Mouse (Mus musculus): ENCODE results near the gene Gm8909. TPM values are rescaled to one million over a fixed set of nuclear protein-coding genes. Genes with fewer than 3 reads are reported as not detected.
A peak's percentile ranks its signal among the peaks of the same experiment; 100 is the strongest.
"Not testable (repeated sequence)": the region's sequence is repeated elsewhere in the genome, so short reads cannot be mapped to it uniquely, and the experiment has no call there.

Gene Gm8909
- polyA plus RNA-seq, 2 experiments, result not detected

- no peak for TF ChIP-seq POLR2A (IDR thresholded peaks at IDR 0.05; ENCODE audit: borderline replicate concordance, extremely low read depth, insufficient read depth, insufficient read length)
- Histone ChIP-seq H3K4me1 (ENCODE audit: control insufficient read depth, insufficient read depth, low read length) (no peaks in the 10 kb centered on the region), H3K27ac (replicated peaks; ENCODE audit: low read depth, low read length) (no peak within 1 kb of the TSS), H3K27me3 (ENCODE audit: control insufficient read depth, insufficient read depth, low read length) (0 out of 2 replicates have a peak, but pooled peaks cover 8% of the 10 kb centered on the region), H3K4me3 (replicated peaks; ENCODE audit: low read length) (no peak within 1 kb of the TSS), H3K9ac (ENCODE audit: low read depth, low read length, severe bottlenecking) (no peak within 1 kb of the TSS), H3K9me3 (ENCODE audit: control insufficient read depth, low read length) (no peaks in the 10 kb centered on the region), H3K36me3 (ENCODE audit: control insufficient read depth, insufficient read depth, low read length) (no peaks in the 10 kb centered on the region), H3K4me2 (replicated peaks; ENCODE audit: low read depth, low read length, severe bottlenecking) (no peak within 1 kb of the TSS)
- DNase-seq (ENCODE audit: low spot score) (no peak), ATAC-seq (ENCODE audit: low FRiP score, low read depth) (no peak)
- WGBS, result 68% methylated on average over 2 of the region's 2 CpGs
Measured at GRCm38 (mm10) chr17:36190169-36190507, 21.8 kb upstream of the Gm8909 start, which contains the start of gene H2-T3. Gene H2-T3 (minus strand): TSS chr17:36190287.

GRCm38 (mm10) chr17:36189491-36190168 is 21.3 kb upstream of the Gm8909 start:
- ATAC-seq (ENCODE audit: low FRiP score, low read depth) (no peak), DNase-seq (ENCODE audit: low spot score) (no peak)
- TF ChIP-seq POLR2A (IDR thresholded peaks at IDR 0.05; ENCODE audit: borderline replicate concordance, extremely low read depth, insufficient read depth, insufficient read length), result no peak
- Histone ChIP-seq H3K9me3 (ENCODE audit: control insufficient read depth, low read length) (no peaks in the 10 kb centered on the region), H3K27ac (replicated peaks; ENCODE audit: low read depth, low read length) (no peak overlapping the region), H3K36me3 (ENCODE audit: control insufficient read depth, insufficient read depth, low read length) (no peaks in the 10 kb centered on the region), H3K4me1 (ENCODE audit: control insufficient read depth, insufficient read depth, low read length) (no peaks in the 10 kb centered on the region), H3K4me3 (replicated peaks; ENCODE audit: low read length) (no peak overlapping the region), H3K4me2 (replicated peaks; ENCODE audit: low read depth, low read length, severe bottlenecking) (no peak overlapping the region), H3K9ac (ENCODE audit: low read depth, low read length, severe bottlenecking) (no peak overlapping the region), H3K27me3 (ENCODE audit: control insufficient read depth, insufficient read depth, low read length) (0 out of 2 replicates have a peak, but pooled peaks cover 8% of the 10 kb centered on the region)
- 44% methylated on average over 18 of the region's 18 CpGs for WGBS

- Histone ChIP-seq H3K27me3 (ENCODE audit: control insufficient read depth, insufficient read depth, low read length) (0 out of 2 replicates have a peak, but pooled peaks cover 8% of the 10 kb centered on the region), H3K9ac (ENCODE audit: low read depth, low read length, severe bottlenecking) (no peak overlapping the region), H3K9me3 (ENCODE audit: control insufficient read depth, low read length) (no peaks in the 10 kb centered on the region), H3K4me1 (ENCODE audit: control insufficient read depth, insufficient read depth, low read length) (no peaks in the 10 kb centered on the region), H3K27ac (replicated peaks; ENCODE audit: low read depth, low read length) (no peak overlapping the region), H3K36me3 (ENCODE audit: control insufficient read depth, insufficient read depth, low read length) (no peaks in the 10 kb centered on the region), H3K4me2 (replicated peaks; ENCODE audit: low read depth, low read length, severe bottlenecking) (no peak overlapping the region), H3K4me3 (replicated peaks; ENCODE audit: low read length) (no peak overlapping the region)
- TF ChIP-seq POLR2A (IDR thresholded peaks at IDR 0.05; ENCODE audit: borderline replicate concordance, extremely low read depth, insufficient read depth, insufficient read length), result no peak
- 49% methylated on average over 3 of the region's 3 CpGs for WGBS
- no peak for DNase-seq (ENCODE audit: low spot score)
- no peak for ATAC-seq (ENCODE audit: low FRiP score, low read depth)
Measured at GRCm38 (mm10) chr17:36187540-36187939, 19.2 kb upstream of the Gm8909 start.

- H3K27ac ChIP-seq (replicated peaks; ENCODE audit: low read depth, low read length), result no peak overlapping the region
- no peaks in the 10 kb centered on the region for H3K36me3 ChIP-seq (ENCODE audit: control insufficient read depth, insufficient read depth, low read length)
- no peak overlapping the region for H3K4me2 ChIP-seq (replicated peaks; ENCODE audit: low read depth, low read length, severe bottlenecking)
- peaks cover 11% of the 10 kb centered on the region for H3K27me3 ChIP-seq (ENCODE audit: control insufficient read depth, insufficient read depth, low read length)
- no peak overlapping the region for H3K4me3 ChIP-seq (replicated peaks; ENCODE audit: low read length)
- ATAC-seq (ENCODE audit: low FRiP score, low read depth) (no peak), DNase-seq (ENCODE audit: low spot score) (no peak)
- H3K9ac ChIP-seq (ENCODE audit: low read depth, low read length, severe bottlenecking), result no peak overlapping the region
- H3K9me3 ChIP-seq (ENCODE audit: control insufficient read depth, low read length), result no peaks in the 10 kb centered on the region
- 71% methylated on average over 12 of the region's 12 CpGs for WGBS
- no peak for TF ChIP-seq POLR2A (IDR thresholded peaks at IDR 0.05; ENCODE audit: borderline replicate concordance, extremely low read depth, insufficient read depth, insufficient read length)
- no peaks in the 10 kb centered on the region for H3K4me1 ChIP-seq (ENCODE audit: control insufficient read depth, insufficient read depth, low read length)
Measured at GRCm38 (mm10) chr17:36182212-36182611, 13.9 kb upstream of the Gm8909 start.

GRCm38 (mm10) chr17:36179446-36179845 is 11.1 kb upstream of the Gm8909 start:
- H3K4me1 ChIP-seq (ENCODE audit: control insufficient read depth, insufficient read depth, low read length); DNase-seq (ENCODE audit: low spot score); H3K27ac ChIP-seq (replicated peaks; ENCODE audit: low read depth, low read length); ATAC-seq (ENCODE audit: low FRiP score, low read depth); H3K9me3 ChIP-seq (ENCODE audit: control insufficient read depth, low read length); H3K36me3 ChIP-seq (ENCODE audit: control insufficient read depth, insufficient read depth, low read length); H3K9ac ChIP-seq (ENCODE audit: low read depth, low read length, severe bottlenecking): not testable (repeated sequence)
- Histone ChIP-seq H3K4me2 (replicated peaks; ENCODE audit: low read depth, low read length, severe bottlenecking) (peak overlapping the region; percentile 59), H3K4me3 (replicated peaks; ENCODE audit: low read length) (peak overlapping the region; percentile 35), H3K27me3 (ENCODE audit: control insufficient read depth, insufficient read depth, low read length) (peaks cover 11% of the 10 kb centered on the region)
- 12% methylated on average over 10 of the region's 10 CpGs for WGBS

GRCm38 (mm10) chr17:36178938-36179337 is 10.6 kb upstream of the Gm8909 start:
- peak; percentile 2 for DNase-seq (ENCODE audit: low spot score)
- H3K4me1 ChIP-seq (ENCODE audit: control insufficient read depth, insufficient read depth, low read length); H3K36me3 ChIP-seq (ENCODE audit: control insufficient read depth, insufficient read depth, low read length); H3K9me3 ChIP-seq (ENCODE audit: control insufficient read depth, low read length); H3K27ac ChIP-seq (replicated peaks; ENCODE audit: low read depth, low read length): not testable (repeated sequence)
- WGBS, result 0% methylated on average over 40 of the region's 40 CpGs
- Histone ChIP-seq H3K4me3 (replicated peaks; ENCODE audit: low read length) (peak overlapping the region; percentile 35), H3K27me3 (ENCODE audit: control insufficient read depth, insufficient read depth, low read length) (peaks cover 11% of the 10 kb centered on the region), H3K4me2 (replicated peaks; ENCODE audit: low read depth, low read length, severe bottlenecking) (peak overlapping the region; percentile 59), H3K9ac (ENCODE audit: low read depth, low read length, severe bottlenecking) (peak overlapping the region; percentile 40; the same call in 1 of the 2 replicates)
- ATAC-seq (ENCODE audit: low FRiP score, low read depth), result peak; percentile 34; the same call in 1 of the 2 replicates

GRCm38 (mm10) chr17:36176132-36176531 is 7.8 kb upstream of the Gm8909 start:
- WGBS, result no CpG with 5 or more reads among the region's 2 CpGs
- H3K36me3 ChIP-seq (ENCODE audit: control insufficient read depth, insufficient read depth, low read length); H3K4me2 ChIP-seq (replicated peaks; ENCODE audit: low read depth, low read length, severe bottlenecking); H3K27ac ChIP-seq (replicated peaks; ENCODE audit: low read depth, low read length); H3K9ac ChIP-seq (ENCODE audit: low read depth, low read length, severe bottlenecking); H3K9me3 ChIP-seq (ENCODE audit: control insufficient read depth, low read length); DNase-seq (ENCODE audit: low spot score); H3K4me3 ChIP-seq (replicated peaks; ENCODE audit: low read length); H3K27me3 ChIP-seq (ENCODE audit: control insufficient read depth, insufficient read depth, low read length); H3K4me1 ChIP-seq (ENCODE audit: control insufficient read depth, insufficient read depth, low read length); ATAC-seq (ENCODE audit: low FRiP score, low read depth): not testable (repeated sequence)

Measured in limb, embryonic 14.5 days (tissue).